Mouse (Mus musculus) myocyte (in vitro differentiated cells): ENCODE measurements around the gene Slc22a21. TPM values are rescaled to one million over a fixed set of nuclear protein-coding genes. Genes with fewer than 3 reads are reported as not detected.
"Not testable (repeated sequence)": the region's sequence is repeated elsewhere in the genome, so short reads cannot be mapped to it uniquely, and the experiment has no call there.

Experiments
- H3K27me3 ChIP-seq: one replicate; pipeline ENCODE4 v1.6.1; 2011; ENCODE audit not compliant: control insufficient read depth, insufficient read depth, insufficient read length
- H3K36me3 ChIP-seq: one replicate; pipeline ENCODE4 v1.6.1; 2011; ENCODE audit not compliant: control insufficient read depth, insufficient read depth
- H3K4me2 ChIP-seq: one replicate; pipeline ENCODE4 v1.6.1; 2011; ENCODE audit warnings: low read depth, control low read depth
- H3K4me3 ChIP-seq: one replicate; pipeline ENCODE4 v1.5.1; 2011; ENCODE audit warnings: mild to moderate bottlenecking, control low read depth, moderate library complexity
- H3K79me2 ChIP-seq: one replicate; pipeline ENCODE4 v1.6.1; 2011; ENCODE audit not compliant: control insufficient read depth, insufficient read depth
- H3ac ChIP-seq: one replicate; pipeline ENCODE4 v1.6.1; 2011; ENCODE audit not compliant: control insufficient read depth, insufficient read length
- CEBPB ChIP-seq: IDR thresholded peaks from 2 replicates; pipeline ENCODE4 v1.6.1; 2011; ENCODE audit warnings: mild to moderate bottlenecking, moderate library complexity; ENCODE audit not compliant: poor library complexity, insufficient read depth, severe bottlenecking
- E2F4 ChIP-seq: IDR thresholded peaks from one replicate; pipeline ENCODE4 v1.6.1; 2011; ENCODE audit warnings: mild to moderate bottlenecking, control low read depth, moderate library complexity; ENCODE audit not compliant: insufficient read depth
- MAX ChIP-seq: IDR thresholded peaks from one replicate; pipeline ENCODE4 v1.6.1; 2011; ENCODE audit warnings: low read depth, mild to moderate bottlenecking, control low read depth
- MYOD1 ChIP-seq, 3 experiments: IDR thresholded peaks; one replicate each; pipeline ENCODE4 v1.6.1; 2011; ENCODE audit warnings: control low read depth in 2 of 3, low read depth in 2 of 3, mild to moderate bottlenecking in 2 of 3, moderate library complexity in 1 of 3; ENCODE audit not compliant: insufficient read length in 2 of 3, control insufficient read depth in 1 of 3
- MYOG ChIP-seq, 3 experiments: IDR thresholded peaks; one replicate each; pipeline ENCODE4 v1.6.1; 2011; ENCODE audit warnings: control low read depth in 2 of 3, low read depth in 2 of 3, mild to moderate bottlenecking in 2 of 3; ENCODE audit not compliant: insufficient read length in 2 of 3, control insufficient read depth in 1 of 3, insufficient read depth in 1 of 3
- POLR2A ChIP-seq: IDR thresholded peaks from one replicate; pipeline ENCODE4 v1.6.1; 2011; ENCODE audit warnings: low read depth, mild to moderate bottlenecking, control low read depth, moderate library complexity; ENCODE audit not compliant: insufficient read length
- POLR2AphosphoS2 ChIP-seq: IDR thresholded peaks from one replicate; pipeline ENCODE4 v1.6.1; 2011; ENCODE audit warnings: low read depth, control low read depth; ENCODE audit not compliant: insufficient read length
- REST ChIP-seq: IDR thresholded peaks from one replicate; pipeline ENCODE4 v1.6.1; 2011; ENCODE audit warnings: mild to moderate bottlenecking, control low read depth, moderate library complexity; ENCODE audit not compliant: insufficient read depth, insufficient read length
- SRF ChIP-seq: IDR thresholded peaks from one replicate; pipeline ENCODE4 v1.6.1; 2011; ENCODE audit warnings: low read depth; ENCODE audit not compliant: control insufficient read depth, insufficient read length
- TCF12 ChIP-seq: IDR thresholded peaks from one replicate; pipeline ENCODE4 v1.6.1; 2011; ENCODE audit warnings: mild to moderate bottlenecking, control low read depth; ENCODE audit not compliant: poor library complexity, insufficient read depth, severe bottlenecking
- TCF3 ChIP-seq: IDR thresholded peaks from one replicate; pipeline ENCODE4 v1.6.1; 2011; ENCODE audit warnings: low read depth, control low read depth; ENCODE audit not compliant: insufficient read length
- USF1 ChIP-seq: IDR thresholded peaks from one replicate; pipeline ENCODE4 v1.6.1; 2011; ENCODE audit warnings: low read depth, mild to moderate bottlenecking, control low read depth, moderate library complexity
- polyA plus RNA-seq: library from polyadenylated mRNA; unstranded; fragments of >200 nt; fragmentation: generic; extraction: Trizol; gene quantifications from one replicate; pipeline ENCODE4 v1.2.1, GENCODE M21; 2012; ENCODE audit warnings: missing spikeins

Gene Slc22a21
- polyA plus RNA-seq, 1 experiment = 1.6 TPM

DNA sequence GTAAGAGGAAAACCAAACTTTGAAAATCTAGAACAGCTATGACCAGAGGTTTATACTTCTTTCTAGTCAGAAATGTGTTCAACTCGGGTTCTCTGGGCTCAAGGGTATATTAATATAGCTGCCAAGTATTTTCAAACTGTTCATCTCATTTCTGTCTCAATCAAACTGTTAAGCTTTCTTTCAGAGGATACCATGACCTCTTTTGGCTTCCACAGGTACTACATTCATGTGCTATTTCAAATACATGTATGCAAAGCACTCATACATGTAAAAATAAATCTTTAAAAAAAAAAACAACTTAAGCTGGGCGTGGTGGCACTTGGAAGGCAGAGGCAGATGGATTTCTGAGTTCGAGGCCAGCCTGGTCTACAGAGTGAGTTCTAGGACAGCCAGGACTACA, 2.5 kb downstream of the Slc22a21 start:
- no peak overlapping the region for H3K4me3 ChIP-seq
- H3K4me2 ChIP-seq = no peak overlapping the region
- no peaks in the 10 kb centered on the region for H3K79me2 ChIP-seq
- no peak overlapping the region for H3ac ChIP-seq
- no peaks in the 10 kb centered on the region for H3K27me3 ChIP-seq
- TF ChIP-seq SRF (no peak), MYOD1 (IDR thresholded peaks at IDR 0.05; ENCODE audit: control insufficient read depth in 1 of 3, insufficient read length in 2 of 3, low read depth in 2 of 3) (no peak), TCF3 (no peak), E2F4 (no peak), MAX (no peak), CEBPB (no peak), MYOG (IDR thresholded peaks at IDR 0.05; ENCODE audit: control insufficient read depth in 1 of 3, insufficient read depth in 1 of 3, insufficient read length in 2 of 3, low read depth in 2 of 3) (no peak), REST (no peak), TCF12 (no peak), POLR2A (no peak), POLR2AphosphoS2 (no peak), USF1 (no peak)
- H3K36me3 ChIP-seq = no peaks in the 10 kb centered on the region

DNA sequence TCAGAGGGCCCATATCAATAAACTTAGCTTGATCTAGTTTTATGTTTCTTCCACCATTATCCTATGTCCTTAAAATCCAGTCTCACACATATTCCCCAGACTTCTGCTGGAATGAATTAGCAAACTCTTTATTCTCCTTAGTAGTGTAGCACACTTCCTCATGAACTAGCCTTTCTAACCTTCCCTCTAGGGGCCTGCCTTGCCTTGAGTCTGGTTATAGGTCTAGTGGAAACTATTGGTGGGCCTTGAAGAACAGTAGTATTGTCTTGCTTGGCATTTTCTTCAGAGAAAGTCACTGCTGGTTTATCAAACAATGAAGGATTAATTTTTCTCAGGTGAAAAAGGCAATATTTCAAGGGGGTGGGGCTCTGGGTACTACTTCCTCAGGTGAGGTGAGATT, 4.6 kb downstream of the Slc22a21 start:
- TF ChIP-seq CEBPB (no peak), USF1 (no peak), REST (no peak), POLR2A (no peak), TCF12 (no peak), MYOD1 (IDR thresholded peaks at IDR 0.05; ENCODE audit: control insufficient read depth in 1 of 3, insufficient read length in 2 of 3, low read depth in 2 of 3) (no peak), TCF3 (no peak), SRF (no peak), E2F4 (no peak), MAX (no peak), MYOG (IDR thresholded peaks at IDR 0.05; ENCODE audit: control insufficient read depth in 1 of 3, insufficient read depth in 1 of 3, insufficient read length in 2 of 3, low read depth in 2 of 3) (no peak), POLR2AphosphoS2 (no peak)
- Histone ChIP-seq H3ac (no peak overlapping the region), H3K36me3 (no peaks in the 10 kb centered on the region), H3K4me3 (no peak overlapping the region), H3K79me2 (no peaks in the 10 kb centered on the region), H3K27me3 (no peaks in the 10 kb centered on the region), H3K4me2 (no peak overlapping the region)

DNA sequence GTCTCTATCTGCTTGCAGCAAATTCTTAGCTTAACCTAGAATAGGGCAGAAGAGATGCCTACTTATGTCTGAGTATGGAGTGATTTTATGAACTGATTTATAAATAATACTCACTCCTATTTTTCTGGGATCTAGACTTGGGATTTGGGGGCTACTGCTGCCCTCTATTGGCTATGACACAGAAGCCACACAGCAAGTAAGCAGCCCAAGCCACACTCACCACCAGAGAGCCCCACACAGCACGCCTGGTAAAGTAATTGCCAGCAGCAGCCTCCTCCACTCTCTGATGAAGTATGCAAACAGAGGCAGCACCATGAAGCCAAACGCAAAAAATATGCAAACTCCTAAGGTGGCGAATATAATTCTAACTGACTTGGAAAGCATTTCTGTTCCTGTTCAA, 21.1 kb downstream of the Slc22a21 start:
- Histone ChIP-seq H3K79me2 (no peaks in the 10 kb centered on the region), H3K4me3 (no peak overlapping the region), H3K36me3 (no peaks in the 10 kb centered on the region), H3K27me3 (no peaks in the 10 kb centered on the region), H3K4me2 (no peak overlapping the region), H3ac (no peak overlapping the region)
- TF ChIP-seq MYOD1 (IDR thresholded peaks at IDR 0.05; ENCODE audit: control insufficient read depth in 1 of 3, insufficient read length in 2 of 3, low read depth in 2 of 3) = no peak
- no peak for TF ChIP-seq POLR2A
- no peak for TF ChIP-seq TCF3
- no peak for TF ChIP-seq SRF
- TF ChIP-seq CEBPB = no peak
- no peak for TF ChIP-seq TCF12
- no peak for TF ChIP-seq E2F4
- no peak for TF ChIP-seq MAX
- no peak for TF ChIP-seq POLR2AphosphoS2
- TF ChIP-seq MYOG (IDR thresholded peaks at IDR 0.05; ENCODE audit: control insufficient read depth in 1 of 3, insufficient read depth in 1 of 3, insufficient read length in 2 of 3, low read depth in 2 of 3) = no peak
- no peak for TF ChIP-seq USF1
- TF ChIP-seq REST = no peak

DNA sequence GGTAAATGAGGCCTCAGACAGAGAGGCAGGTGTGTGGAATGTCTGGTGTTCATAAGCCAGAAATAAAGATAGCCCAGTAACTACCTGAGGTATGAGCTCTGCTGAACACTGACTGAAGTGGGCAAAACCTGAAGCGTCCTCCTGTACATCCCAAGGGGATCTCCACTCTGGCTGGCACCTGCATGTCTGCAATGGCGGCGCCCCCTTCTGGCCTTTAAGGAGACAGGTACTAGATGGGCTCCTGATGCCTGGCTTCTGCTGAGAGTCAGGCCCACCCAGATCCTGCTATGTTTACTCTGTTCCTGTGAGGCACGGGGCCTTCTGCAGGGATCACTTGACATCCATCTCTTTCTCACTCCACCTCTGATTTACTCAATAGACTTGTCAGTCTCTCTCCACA, 22.0 kb downstream of the Slc22a21 start:
- not testable (repeated sequence) for H3ac ChIP-seq, H3K36me3 ChIP-seq, H3K4me3 ChIP-seq, H3K27me3 ChIP-seq, H3K4me2 ChIP-seq, H3K79me2 ChIP-seq

DNA sequence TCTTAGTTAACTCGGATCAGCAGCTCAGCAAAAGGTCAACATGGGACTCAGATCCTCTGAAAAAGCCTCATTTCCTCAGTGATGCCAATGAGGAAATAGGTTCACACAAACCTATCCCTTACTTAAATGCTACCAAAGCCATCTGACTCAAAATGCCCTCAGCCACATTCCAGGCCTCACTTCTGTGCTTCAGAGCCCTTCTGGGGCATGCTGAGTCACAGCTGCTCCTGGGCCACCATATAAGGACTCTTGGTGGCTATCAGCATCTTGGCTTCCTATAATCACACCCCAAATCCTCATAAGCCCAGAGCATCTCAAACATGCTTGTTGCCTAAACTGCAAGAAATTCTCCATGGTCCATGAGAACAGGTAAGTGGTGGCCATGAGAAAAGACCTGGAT, 23.5 kb downstream of the Slc22a21 start:
- H3K4me2 ChIP-seq = no peak overlapping the region
- no peak overlapping the region for H3ac ChIP-seq
- TF ChIP-seq REST (no peak), TCF3 (no peak), MYOG (IDR thresholded peaks at IDR 0.05; ENCODE audit: control insufficient read depth in 1 of 3, insufficient read depth in 1 of 3, insufficient read length in 2 of 3, low read depth in 2 of 3) (peak in 1 of 3 experiments; percentile 20)
- H3K4me3 ChIP-seq = no peak overlapping the region
- H3K27me3 ChIP-seq = no peaks in the 10 kb centered on the region
- H3K79me2 ChIP-seq = no peaks in the 10 kb centered on the region
- H3K36me3 ChIP-seq = no peaks in the 10 kb centered on the region
